Mouse (Mus musculus) embryonic facial prominence, embryonic 10.5 days (tissue): Measurements from ENCODE around the gene Map4k4. TPM values are rescaled to one million over a fixed set of nuclear protein-coding genes. Genes with fewer than 3 reads are reported as not detected.

Experiments
- DNase-seq: peaks from one replicate; pipeline ENCODE4 v3.0.0-alpha.2; 2017; ENCODE audit warnings: low spot score
- H3K27ac ChIP-seq: fragments of 300-500 bp; sonication (generic); replicated peaks from 2 replicates; pipeline ENCODE4 v1.5.1; 2016; ENCODE audit warnings: mild to moderate bottlenecking
- H3K27me3 ChIP-seq: fragments of 300-500 bp; sonication (generic); replicated peaks from 2 replicates; pipeline ENCODE4 v1.6.1; 2016; ENCODE audit warnings: low read depth, mild to moderate bottlenecking; ENCODE audit not compliant: poor library complexity, severe bottlenecking
- H3K36me3 ChIP-seq: fragments of 300-500 bp; sonication (generic); replicated peaks from 2 replicates; pipeline ENCODE4 v1.6.1; 2016; ENCODE audit warnings: mild to moderate bottlenecking, moderate library complexity
- H3K4me1 ChIP-seq: fragments of 300-500 bp; sonication (generic); 2 replicates; pipeline ENCODE4 v1.6.1; 2016
- H3K4me3 ChIP-seq: fragments of 300-500 bp; sonication (generic); 2 replicates; pipeline ENCODE4 v1.5.1; 2016; ENCODE audit warnings: mild to moderate bottlenecking, moderate library complexity
- H3K9me3 ChIP-seq: fragments of 300-500 bp; sonication (generic); 2 replicates; pipeline ENCODE4 v1.6.1; 2016; ENCODE audit warnings: mild to moderate bottlenecking
- WGBS: fragments of 180-500 bp; shearing (Covaris S2); methylation state at CpG from one replicate; pipeline ENCODE4 v1.1.7; 2016; 5-methylcytosine and 5-hydroxymethylcytosine counted together
- polyA plus RNA-seq: library from polyadenylated mRNA; unstranded; fragments of >200 nt; fragmentation: Nextera tagmentation; extraction: Ambion mirVana; gene quantifications from 2 replicates; pipeline ENCODE4 v1.2.1, GENCODE M21; 2016

The Map4k4 gene
- polyA plus RNA-seq, 1 experiment from 2014 or later, result 41.4 TPM

- Histone ChIP-seq H3K27ac (no peak overlapping the region), H3K4me1 (no peaks in the 10 kb centered on the region), H3K4me3 (no peak overlapping the region), H3K36me3 (peaks cover 99% of the 10 kb centered on the region), H3K27me3 (no peaks in the 10 kb centered on the region), H3K9me3 (no peaks in the 10 kb centered on the region)
- 83% methylated on average over 4 of the region's 4 CpGs for WGBS
- no peak for DNase-seq
These were observed 101.5 kb downstream of the Map4k4 start for GRCm38 (mm10) chr1:40002129-40002727.

GRCm38 (mm10) chr1:40006043-40006651 lies 105.4 kb downstream of the Map4k4 start:
- no peak for DNase-seq
- H3K4me3 ChIP-seq, result no peak overlapping the region
- H3K36me3 ChIP-seq, result peaks cover 99% of the 10 kb centered on the region
- H3K27ac ChIP-seq, result no peak overlapping the region
- H3K27me3 ChIP-seq, result no peaks in the 10 kb centered on the region
- WGBS, result 95% methylated on average over 4 of the region's 4 CpGs
- H3K4me1 ChIP-seq, result no peaks in the 10 kb centered on the region
- H3K9me3 ChIP-seq, result no peaks in the 10 kb centered on the region

GRCm38 (mm10) chr1:40007962-40008471 lies 107.3 kb downstream of the Map4k4 start:
- H3K9me3 ChIP-seq, result no peaks in the 10 kb centered on the region
- no peak for DNase-seq
- H3K4me1 ChIP-seq, result no peaks in the 10 kb centered on the region
- H3K27ac ChIP-seq, result no peak overlapping the region
- 85% methylated on average over 17 of the region's 17 CpGs for WGBS
- H3K4me3 ChIP-seq, result no peak overlapping the region
- no peaks in the 10 kb centered on the region for H3K27me3 ChIP-seq
- H3K36me3 ChIP-seq, result peaks cover 99% of the 10 kb centered on the region

GRCm38 (mm10) chr1:40012696-40013095 lies 112.0 kb downstream of the Map4k4 start:
- Histone ChIP-seq H3K27me3 (no peaks in the 10 kb centered on the region), H3K36me3 (peaks cover 100% of the 10 kb centered on the region), H3K27ac (no peak overlapping the region), H3K4me3 (no peak overlapping the region), H3K4me1 (no peaks in the 10 kb centered on the region), H3K9me3 (no peaks in the 10 kb centered on the region)
- WGBS, result 95% methylated on average over 8 of the region's 8 CpGs
- DNase-seq, result no peak

GRCm38 (mm10) chr1:40015066-40015678 lies 114.5 kb downstream of the Map4k4 start:
- Histone ChIP-seq H3K9me3 (no peaks in the 10 kb centered on the region), H3K27me3 (no peaks in the 10 kb centered on the region), H3K36me3 (peaks cover 100% of the 10 kb centered on the region), H3K27ac (no peak overlapping the region), H3K4me3 (no peak overlapping the region), H3K4me1 (no peaks in the 10 kb centered on the region)
- WGBS, result 90% methylated on average over 7 of the region's 7 CpGs
- no peak for DNase-seq

- WGBS, result 95% methylated on average over 4 of the region's 4 CpGs
- Histone ChIP-seq H3K9me3 (no peaks in the 10 kb centered on the region), H3K4me1 (no peaks in the 10 kb centered on the region), H3K27ac (no peak overlapping the region), H3K27me3 (no peaks in the 10 kb centered on the region), H3K36me3 (peaks cover 100% of the 10 kb centered on the region), H3K4me3 (no peak overlapping the region)
- DNase-seq, result no peak
These were observed 120.9 kb downstream of the Map4k4 start for GRCm38 (mm10) chr1:40021617-40022016.

- Histone ChIP-seq H3K4me3 (no peak overlapping the region), H3K27me3 (no peaks in the 10 kb centered on the region), H3K9me3 (no peaks in the 10 kb centered on the region), H3K27ac (no peak overlapping the region), H3K4me1 (no peaks in the 10 kb centered on the region), H3K36me3 (peaks cover 100% of the 10 kb centered on the region)
- DNase-seq, result no peak
- WGBS, result 93% methylated on average over 9 of the region's 9 CpGs
These were observed 121.9 kb downstream of the Map4k4 start for GRCm38 (mm10) chr1:40022472-40023135.

- H3K4me3 ChIP-seq, result no peak overlapping the region
- no peaks in the 10 kb centered on the region for H3K27me3 ChIP-seq
- no peaks in the 10 kb centered on the region for H3K4me1 ChIP-seq
- 95% methylated on average over 15 of the region's 15 CpGs for WGBS
- peaks cover 100% of the 10 kb centered on the region for H3K36me3 ChIP-seq
- no peak overlapping the region for H3K27ac ChIP-seq
- no peaks in the 10 kb centered on the region for H3K9me3 ChIP-seq
- DNase-seq, result no peak
These were observed 122.5 kb downstream of the Map4k4 start for GRCm38 (mm10) chr1:40023206-40023605.

- peaks cover 98% of the 10 kb centered on the region for H3K36me3 ChIP-seq
- no peaks in the 10 kb centered on the region for H3K9me3 ChIP-seq
- no peaks in the 10 kb centered on the region for H3K4me1 ChIP-seq
- no peak overlapping the region for H3K4me3 ChIP-seq
- WGBS, result 80% methylated on average over 3 of the region's 3 CpGs
- no peaks in the 10 kb centered on the region for H3K27me3 ChIP-seq
- H3K27ac ChIP-seq, result no peak overlapping the region
- no peak for DNase-seq
These were observed 123.0 kb downstream of the Map4k4 start for GRCm38 (mm10) chr1:40023748-40024147.

GRCm38 (mm10) chr1:40024554-40025320 lies 124.0 kb downstream of the Map4k4 start:
- Histone ChIP-seq H3K27me3 (no peaks in the 10 kb centered on the region), H3K27ac (no peak overlapping the region), H3K9me3 (no peaks in the 10 kb centered on the region), H3K4me1 (no peaks in the 10 kb centered on the region), H3K4me3 (no peak overlapping the region), H3K36me3 (peaks cover 95% of the 10 kb centered on the region)
- no peak for DNase-seq
- WGBS, result 88% methylated on average over 27 of the region's 27 CpGs

GRCm38 (mm10) chr1:40025416-40025815 lies 124.7 kb downstream of the Map4k4 start:
- Histone ChIP-seq H3K27me3 (no peaks in the 10 kb centered on the region), H3K9me3 (no peaks in the 10 kb centered on the region), H3K4me1 (no peaks in the 10 kb centered on the region), H3K27ac (no peak overlapping the region), H3K4me3 (no peak overlapping the region), H3K36me3 (peaks cover 89% of the 10 kb centered on the region)
- DNase-seq, result no peak
- 93% methylated on average over 5 of the region's 5 CpGs for WGBS

GRCm38 (mm10) chr1:40027116-40027620 lies 126.5 kb downstream of the Map4k4 start:
- H3K27ac ChIP-seq, result no peak overlapping the region
- H3K9me3 ChIP-seq, result no peaks in the 10 kb centered on the region
- no peak overlapping the region for H3K4me3 ChIP-seq
- DNase-seq, result no peak
- no peaks in the 10 kb centered on the region for H3K4me1 ChIP-seq
- H3K27me3 ChIP-seq, result no peaks in the 10 kb centered on the region
- WGBS, result 86% methylated on average over 7 of the region's 7 CpGs
- peaks cover 71% of the 10 kb centered on the region for H3K36me3 ChIP-seq
